Mouse (Mus musculus) retina, adult 2 months (tissue): ENCODE data around the gene Ccdc105.

ENCODE experiments used
- DNase-seq: peaks from one replicate; pipeline ENCODE4 v3.0.0-alpha.2; 2012; ENCODE audit warnings: low read depth, low spot score

Ccdc105 gene

GRCm38 (mm10) chr10:78715156-78715555 lies 37.7 kb downstream of the Ccdc105 start:
- no peak for DNase-seq

GRCm38 (mm10) chr10:78714129-78714528 lies 38.7 kb downstream of the Ccdc105 start:
- no peak for DNase-seq

GRCm38 (mm10) chr10:78710706-78711105 lies 42.2 kb downstream of the Ccdc105 start:
- DNase-seq = no peak

GRCm38 (mm10) chr10:78700881-78701280 lies 52.0 kb downstream of the Ccdc105 start:
- no peak for DNase-seq
